Mouse (Mus musculus) midbrain, embryonic 10.5 days (tissue): ENCODE data around the gene Ngfr. TPM values are rescaled to one million over a fixed set of nuclear protein-coding genes. Genes with fewer than 3 reads are reported as not detected.
"Not testable (repeated sequence)": the region's sequence is repeated elsewhere in the genome, so short reads cannot be mapped to it uniquely, and the experiment has no call there.

Experiments used
- DNase-seq: peaks from one replicate; pipeline ENCODE4 v3.0.0-alpha.2; 2017; ENCODE audit warnings: low spot score
- H3K27ac ChIP-seq: fragments of 300-500 bp; sonication (generic); replicated peaks from 2 replicates; pipeline ENCODE4 v1.5.1; 2016; ENCODE audit warnings: mild to moderate bottlenecking
- H3K27me3 ChIP-seq: fragments of 300-500 bp; sonication (generic); 2 replicates; pipeline ENCODE4 v1.6.1; 2016; ENCODE audit warnings: low read depth, mild to moderate bottlenecking; ENCODE audit not compliant: poor library complexity, severe bottlenecking
- H3K36me3 ChIP-seq: fragments of 300-500 bp; sonication (generic); 2 replicates; pipeline ENCODE4 v1.6.1; 2016; ENCODE audit warnings: mild to moderate bottlenecking, moderate library complexity
- H3K4me1 ChIP-seq: fragments of 300-500 bp; sonication (generic); 2 replicates; pipeline ENCODE4 v1.6.1; 2016
- H3K4me3 ChIP-seq: fragments of 300-500 bp; sonication (generic); 2 replicates; pipeline ENCODE4 v1.5.1; 2016; ENCODE audit warnings: mild to moderate bottlenecking, moderate library complexity
- H3K9me3 ChIP-seq: fragments of 300-500 bp; sonication (generic); replicated peaks from 2 replicates; pipeline ENCODE4 v1.6.1; 2016; ENCODE audit warnings: mild to moderate bottlenecking
- WGBS: fragments of 180-500 bp; shearing (Covaris S2); methylation state at CpG from one replicate; pipeline ENCODE4 v1.1.7; 2016; 5-methylcytosine and 5-hydroxymethylcytosine counted together
- polyA plus RNA-seq: library from polyadenylated mRNA; unstranded; fragments of >200 nt; fragmentation: Nextera tagmentation; extraction: Ambion mirVana; gene quantifications from 2 replicates; pipeline ENCODE4 v1.2.1, GENCODE M21; 2016

The Ngfr gene
- polyA plus RNA-seq, 1 experiment from 2014 or later: 17.9 TPM

- WGBS: 40% methylated on average over 4 of the region's 4 CpGs
- peaks cover 33% of the 10 kb centered on the region for H3K4me1 ChIP-seq
- DNase-seq: no peak
- peaks cover 45% of the 10 kb centered on the region for H3K27me3 ChIP-seq
- H3K36me3 ChIP-seq: no peaks in the 10 kb centered on the region
- H3K4me3 ChIP-seq: no peak overlapping the region
- H3K9me3 ChIP-seq: no peaks in the 10 kb centered on the region
- H3K27ac ChIP-seq: no peak overlapping the region
Observed at GRCm38 (mm10) chr11:95611283-95611682, 23.7 kb upstream of the Ngfr start.

DNA sequence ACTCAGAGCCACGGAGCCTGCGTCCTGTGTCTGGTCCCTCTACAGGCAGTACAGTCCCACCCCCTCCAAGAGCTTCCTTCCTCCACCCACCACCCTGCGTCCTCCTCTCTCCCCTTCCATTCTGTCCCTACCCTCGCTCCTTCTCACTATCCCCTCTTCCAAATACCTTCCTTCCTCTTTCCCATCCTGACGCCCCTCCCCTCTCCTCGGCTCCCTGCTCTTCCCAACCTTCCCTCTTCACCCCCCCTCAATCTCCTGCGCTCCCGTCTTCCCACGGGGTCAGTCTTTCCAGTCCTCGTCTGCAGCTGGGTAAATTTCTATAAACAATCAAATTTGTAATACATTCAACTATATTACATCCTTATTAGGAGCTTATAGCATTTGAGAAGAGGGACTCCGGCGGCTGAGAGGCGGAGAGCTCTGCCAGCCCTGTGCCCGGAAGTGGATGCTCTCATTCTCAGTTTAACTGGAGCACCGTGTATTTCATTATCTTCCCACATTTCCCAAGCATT is 22.9 kb upstream of the Ngfr start:
- H3K4me3 ChIP-seq: peak overlapping the region; percentile 36
- 0 out of 2 replicates have a peak overlapping the region, but pooled peaks have one; percentile 9 for H3K27ac ChIP-seq
- 25% methylated on average over 15 of the region's 15 CpGs for WGBS
- no peak for DNase-seq
- H3K9me3 ChIP-seq: no peaks in the 10 kb centered on the region
- H3K36me3 ChIP-seq: no peaks in the 10 kb centered on the region
- peaks cover 45% of the 10 kb centered on the region for H3K27me3 ChIP-seq
- peaks cover 33% of the 10 kb centered on the region for H3K4me1 ChIP-seq

DNA sequence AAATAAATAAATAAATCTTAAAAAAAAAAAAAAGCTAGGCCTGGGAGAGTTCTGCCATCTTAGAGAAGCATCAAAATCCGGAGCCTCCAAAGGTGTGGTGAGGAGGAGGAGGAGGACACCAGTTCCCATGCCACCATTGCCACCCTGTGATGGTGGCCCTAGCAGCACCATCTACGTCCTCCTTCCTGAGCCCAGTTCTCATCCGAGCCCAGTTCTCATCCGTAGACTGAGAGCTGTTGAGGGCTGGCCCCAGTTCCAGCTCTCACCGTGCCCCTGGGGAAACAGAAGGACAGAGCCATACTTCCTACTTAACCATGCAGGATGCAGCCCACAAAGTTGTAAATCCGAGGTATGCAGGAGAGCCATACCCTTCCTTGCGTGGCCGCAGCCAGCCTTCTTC is 22.4 kb upstream of the Ngfr start:
- Histone ChIP-seq H3K9me3 (no peaks in the 10 kb centered on the region), H3K4me1 (peaks cover 31% of the 10 kb centered on the region), H3K27me3 (peaks cover 45% of the 10 kb centered on the region), H3K27ac (no peak overlapping the region), H3K36me3 (no peaks in the 10 kb centered on the region), H3K4me3 (peak overlapping the region; percentile 36)
- 42% methylated on average over 8 of the region's 8 CpGs for WGBS
- no peak for DNase-seq

DNA sequence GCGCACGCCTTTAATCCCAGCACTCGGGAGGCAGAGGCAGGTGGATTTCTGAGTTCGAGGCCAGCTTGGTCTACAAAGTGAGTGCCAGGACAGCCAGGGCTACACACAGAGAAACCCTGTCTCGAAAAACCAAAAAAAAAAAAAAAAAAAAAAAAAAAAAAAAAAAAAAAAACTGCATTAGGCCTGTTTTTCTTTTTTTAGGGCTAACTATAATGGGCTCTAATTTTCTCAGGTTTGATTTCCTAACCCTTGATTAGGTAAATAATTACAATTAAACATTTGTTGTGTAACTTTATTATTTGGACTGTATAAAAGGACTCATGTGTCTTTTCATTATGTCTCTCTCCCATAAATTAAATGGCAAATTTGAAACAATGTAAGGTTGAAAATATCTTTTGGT is 19.8 kb upstream of the Ngfr start:
- 88% methylated on average over 4 of the region's 5 CpGs for WGBS
- Histone ChIP-seq H3K4me1 (peaks cover 23% of the 10 kb centered on the region), H3K27me3 (peaks cover 35% of the 10 kb centered on the region)
- not testable (repeated sequence) for H3K36me3 ChIP-seq, H3K4me3 ChIP-seq, H3K9me3 ChIP-seq, DNase-seq, H3K27ac ChIP-seq

GRCm38 (mm10) chr11:95598214-95599062 is 10.9 kb upstream of the Ngfr start:
- H3K9me3 ChIP-seq: no peaks in the 10 kb centered on the region
- peaks cover 48% of the 10 kb centered on the region for H3K4me1 ChIP-seq
- H3K4me3 ChIP-seq: no peak overlapping the region
- no peak for DNase-seq
- H3K27me3 ChIP-seq: peaks cover 74% of the 10 kb centered on the region
- H3K36me3 ChIP-seq: no peaks in the 10 kb centered on the region
- WGBS: 38% methylated on average over 14 of the region's 14 CpGs
- H3K27ac ChIP-seq: no peak overlapping the region

DNA sequence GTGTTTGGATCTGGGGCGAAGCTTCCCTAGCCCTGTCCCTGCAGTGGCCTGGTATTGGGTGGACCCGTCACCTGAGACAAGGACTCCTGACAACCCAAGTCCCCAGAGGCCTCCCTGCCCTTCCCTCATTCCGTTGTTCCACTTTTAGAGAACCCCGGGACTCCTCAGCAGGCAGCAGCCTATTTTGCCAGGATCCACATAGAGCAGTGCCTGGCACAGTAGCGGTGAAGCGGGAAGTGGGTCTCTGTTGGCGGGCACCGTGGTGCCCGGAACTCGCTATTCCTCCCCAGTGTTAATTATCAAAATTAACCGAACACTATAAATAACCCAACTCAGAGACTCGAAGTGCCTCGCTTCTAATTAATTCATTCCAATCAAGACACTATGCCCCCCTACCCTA is 10.2 kb upstream of the Ngfr start:
- H3K4me1 ChIP-seq: peaks cover 48% of the 10 kb centered on the region
- H3K27me3 ChIP-seq: peaks cover 81% of the 10 kb centered on the region
- no peak overlapping the region for H3K27ac ChIP-seq
- WGBS: 22% methylated on average over 13 of the region's 13 CpGs
- no peaks in the 10 kb centered on the region for H3K36me3 ChIP-seq
- H3K4me3 ChIP-seq: no peak overlapping the region
- no peaks in the 10 kb centered on the region for H3K9me3 ChIP-seq
- no peak for DNase-seq

DNA sequence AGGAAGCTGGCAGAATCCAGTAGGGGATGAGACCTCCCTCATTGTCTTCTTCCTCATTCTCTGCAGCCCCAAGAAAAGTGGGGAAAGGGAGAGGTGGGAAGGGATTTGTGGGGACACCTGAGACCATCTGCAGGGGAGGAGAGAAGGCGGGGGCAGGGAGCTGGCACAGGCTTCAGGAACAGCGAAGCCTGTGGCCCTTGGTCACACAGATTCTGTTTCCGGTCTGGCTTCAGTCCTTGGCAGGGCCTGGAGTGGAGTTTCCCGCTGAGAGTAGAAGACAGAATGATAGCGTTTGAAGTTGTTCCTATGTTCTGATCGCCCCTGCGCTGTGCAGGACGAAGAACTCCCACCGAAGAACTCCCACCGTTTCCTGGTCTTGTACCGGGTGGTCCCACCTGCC is 9.2 kb upstream of the Ngfr start:
- H3K27me3 ChIP-seq: peaks cover 91% of the 10 kb centered on the region
- no peaks in the 10 kb centered on the region for H3K9me3 ChIP-seq
- H3K4me1 ChIP-seq: peaks cover 48% of the 10 kb centered on the region
- H3K36me3 ChIP-seq: no peaks in the 10 kb centered on the region
- 37% methylated on average over 11 of the region's 11 CpGs for WGBS
- no peak overlapping the region; the same call in 1 of the 2 replicates for H3K27ac ChIP-seq
- DNase-seq: no peak
- H3K4me3 ChIP-seq: no peak overlapping the region

GRCm38 (mm10) chr11:95596150-95596515 is 8.6 kb upstream of the Ngfr start:
- WGBS: 29% methylated on average over 5 of the region's 5 CpGs
- no peaks in the 10 kb centered on the region for H3K9me3 ChIP-seq
- peaks cover 97% of the 10 kb centered on the region for H3K27me3 ChIP-seq
- H3K4me1 ChIP-seq: peaks cover 48% of the 10 kb centered on the region
- no peak overlapping the region for H3K4me3 ChIP-seq
- no peak overlapping the region; the same call in 1 of the 2 replicates for H3K27ac ChIP-seq
- H3K36me3 ChIP-seq: no peaks in the 10 kb centered on the region
- DNase-seq: no peak

GRCm38 (mm10) chr11:95595438-95596149 is 8.1 kb upstream of the Ngfr start:
- Histone ChIP-seq H3K27ac (no peak overlapping the region), H3K4me1 (peaks cover 48% of the 10 kb centered on the region), H3K4me3 (no peak overlapping the region), H3K36me3 (no peaks in the 10 kb centered on the region), H3K27me3 (peaks cover 100% of the 10 kb centered on the region), H3K9me3 (no peaks in the 10 kb centered on the region)
- no peak for DNase-seq
- WGBS: 17% methylated on average over 10 of the region's 10 CpGs

DNA sequence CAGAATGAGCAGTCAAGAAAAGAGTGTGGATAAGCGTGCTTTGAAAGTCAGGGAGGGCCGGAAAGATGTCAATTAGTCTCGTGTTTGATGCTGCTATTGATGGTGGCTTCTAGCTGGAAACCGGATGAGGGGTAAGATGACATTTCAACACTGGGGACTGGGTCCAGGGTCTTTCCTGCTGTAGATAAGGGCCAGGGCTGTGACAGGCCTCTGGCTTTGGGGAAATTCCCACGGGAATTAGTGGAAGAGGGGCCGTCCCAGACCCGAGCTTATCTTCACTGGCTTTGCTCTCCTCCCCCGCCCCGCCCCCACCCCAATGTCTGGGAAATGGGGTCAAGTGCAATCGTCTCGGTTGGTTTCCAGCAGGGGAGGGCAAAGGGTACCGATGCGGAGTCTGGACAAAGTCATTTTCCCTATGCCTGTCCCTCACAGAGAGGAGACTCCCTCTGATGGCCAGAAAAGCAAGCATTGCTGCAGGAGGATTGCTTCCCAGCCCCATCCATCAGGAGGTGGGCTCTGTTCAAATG is 7.2 kb upstream of the Ngfr start:
- WGBS: 18% methylated on average over 13 of the region's 13 CpGs
- Histone ChIP-seq H3K4me1 (peaks cover 48% of the 10 kb centered on the region), H3K9me3 (no peaks in the 10 kb centered on the region), H3K4me3 (0 out of 2 replicates have a peak overlapping the region, but pooled peaks have one; percentile 9), H3K27ac (no peak overlapping the region), H3K36me3 (no peaks in the 10 kb centered on the region), H3K27me3 (peaks cover 100% of the 10 kb centered on the region)
- no peak for DNase-seq

DNA sequence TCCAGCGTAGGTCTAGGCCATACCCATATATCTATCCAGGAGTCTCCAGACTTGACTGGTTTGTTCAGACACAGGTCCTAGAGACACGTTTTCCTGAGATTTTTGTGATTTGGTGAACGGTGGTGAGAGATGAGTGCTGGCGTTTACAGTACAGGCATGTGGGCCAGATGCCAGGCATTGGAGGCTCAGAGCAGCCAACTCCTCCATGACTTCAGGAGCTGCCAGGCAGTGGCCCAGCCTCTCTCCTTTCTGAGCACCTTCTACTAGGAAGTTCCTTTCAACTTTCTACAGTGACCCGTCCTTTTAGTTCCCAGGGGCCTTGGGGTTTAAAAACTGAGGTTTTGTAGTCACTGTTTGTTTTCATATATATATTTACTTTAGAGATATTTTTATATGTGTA is 6.0 kb upstream of the Ngfr start:
- 83% methylated on average over 5 of the region's 5 CpGs for WGBS
- Histone ChIP-seq H3K9me3 (no peaks in the 10 kb centered on the region), H3K27me3 (peaks cover 100% of the 10 kb centered on the region), H3K4me1 (peaks cover 48% of the 10 kb centered on the region), H3K27ac (no peak overlapping the region), H3K36me3 (no peaks in the 10 kb centered on the region), H3K4me3 (no peak overlapping the region)
- DNase-seq: no peak

GRCm38 (mm10) chr11:95592691-95593090 is 5.2 kb upstream of the Ngfr start:
- H3K27me3 ChIP-seq: peaks cover 100% of the 10 kb centered on the region

DNA sequence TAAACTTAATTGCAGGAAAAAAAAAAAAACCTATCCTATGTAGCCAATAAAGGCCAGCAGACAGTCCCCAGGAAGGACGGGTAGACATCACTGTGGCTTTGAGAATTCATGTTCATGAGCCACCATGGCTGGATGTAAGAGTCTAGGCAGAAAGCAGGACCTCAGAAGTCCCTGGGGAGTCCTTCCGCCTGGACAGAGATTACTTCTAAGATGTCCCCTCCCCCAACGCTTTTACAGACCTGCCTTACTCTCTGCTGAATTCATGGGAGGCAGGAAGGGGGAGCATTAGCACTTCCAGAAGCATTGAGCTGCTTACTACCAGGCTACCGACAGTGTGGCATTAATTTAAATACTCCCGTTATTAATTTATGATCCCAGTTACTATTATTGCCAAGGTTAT is 1.7 kb upstream of the Ngfr start:
- Histone ChIP-seq H3K9me3 (no peaks in the 10 kb centered on the region), H3K4me1 (peaks cover 44% of the 10 kb centered on the region), H3K27ac (no peak overlapping the region), H3K36me3 (no peaks in the 10 kb centered on the region), H3K27me3 (peaks cover 100% of the 10 kb centered on the region), H3K4me3 (no peak overlapping the region)
- WGBS: 36% methylated on average over 5 of the region's 5 CpGs
- DNase-seq: no peak

More at GRCm38 (mm10) chr11:95592691-95593090, 5.2 kb upstream of the Ngfr start:
- WGBS: 88% methylated on average over 1 of the region's 1 CpGs
- DNase-seq: no peak
- Histone ChIP-seq H3K36me3 (no peaks in the 10 kb centered on the region), H3K27ac (no peak overlapping the region), H3K4me3 (no peak overlapping the region), H3K4me1 (peaks cover 45% of the 10 kb centered on the region), H3K9me3 (no peaks in the 10 kb centered on the region)
